Mouse (Mus musculus) lung, embryonic 14.5 days (tissue): Measurements from ENCODE around the gene Adamtsl5. TPM values are rescaled to one million over a fixed set of nuclear protein-coding genes. Genes with fewer than 3 reads are reported as not detected.

Source experiments
- ATAC-seq: fragments of 200-750 bp; cut with Nextera tagmentation; 2 replicates; pipeline ENCODE4 v1.8.0; 2017; ENCODE audit warnings: mild to moderate bottlenecking, moderate TSS enrichment, moderate library complexity; ENCODE audit not compliant: insufficient read depth
- DNase-seq: peaks from one replicate; pipeline ENCODE4 v3.0.0-alpha.2; 2015
- H3K27ac ChIP-seq: fragments of 300-500 bp; sonication (generic); 2 replicates; pipeline ENCODE4 v1.5.1; 2014; ENCODE audit warnings: low read depth, mild to moderate bottlenecking, moderate library complexity
- H3K27me3 ChIP-seq: fragments of 300-500 bp; sonication (generic); 2 replicates; pipeline ENCODE4 v1.6.1; 2014; ENCODE audit warnings: low read length, control low read depth; ENCODE audit not compliant: insufficient read depth
- H3K36me3 ChIP-seq: fragments of 300-500 bp; sonication (generic); 2 replicates; pipeline ENCODE4 v1.6.1; 2014; ENCODE audit warnings: control low read depth; ENCODE audit not compliant: insufficient read depth
- H3K4me1 ChIP-seq: fragments of 300-500 bp; sonication (generic); 2 replicates; pipeline ENCODE4 v1.6.1; 2014; ENCODE audit warnings: antibody characterized with exemption, control low read depth; ENCODE audit not compliant: insufficient read depth
- H3K4me2 ChIP-seq: fragments of 300-500 bp; sonication (generic); 2 replicates; pipeline ENCODE4 v1.6.1; 2014; ENCODE audit warnings: mild to moderate bottlenecking
- H3K4me3 ChIP-seq: fragments of 300-500 bp; sonication (generic); 2 replicates; pipeline ENCODE4 v1.5.1; 2014; ENCODE audit warnings: low read depth, low read length
- H3K9ac ChIP-seq: fragments of 300-500 bp; sonication (generic); 2 replicates; pipeline ENCODE4 v1.6.1; 2014
- H3K9me3 ChIP-seq: fragments of 300-500 bp; sonication (generic); 2 replicates; pipeline ENCODE4 v1.6.1; 2016; ENCODE audit warnings: low read depth, low read length, control low read depth
- CTCF ChIP-seq: IDR thresholded peaks from 2 replicates; pipeline ENCODE4 v1.5.1; 2016; ENCODE audit warnings: antibody characterized with exemption, low read depth
- WGBS: fragments of 180-500 bp; shearing (Covaris S2); extraction: QIAGEN DNeasy Blood & Tissue Kit; methylation state at CpG from one replicate; pipeline ENCODE4 v1.1.7; 2014; 5-methylcytosine and 5-hydroxymethylcytosine counted together
- polyA plus RNA-seq: library from polyadenylated mRNA; unstranded; fragments of >200 nt; fragmentation: Nextera tagmentation; extraction: Ambion mirVana; gene quantifications from 2 replicates; pipeline ENCODE4 v1.2.1, GENCODE M21; 2014

Gene Adamtsl5
- polyA plus RNA-seq, 1 experiment from 2014 or later, result 0.68 TPM

- Histone ChIP-seq H3K9ac (no peak overlapping the region), H3K4me1 (no peaks in the 10 kb centered on the region), H3K9me3 (no peaks in the 10 kb centered on the region), H3K4me2 (no peak overlapping the region), H3K36me3 (no peaks in the 10 kb centered on the region), H3K27ac (no peak overlapping the region), H3K4me3 (no peak overlapping the region), H3K27me3 (peaks cover 12% of the 10 kb centered on the region; the same call in 1 of the 2 replicates)
- no peak for DNase-seq
- ATAC-seq, result no peak
- TF ChIP-seq CTCF, result no peak
- 41% methylated on average over 6 of the region's 6 CpGs for WGBS
Observed at GRCm38 (mm10) chr10:80363734-80364133, 15.5 kb upstream of the Adamtsl5 start.

DNA sequence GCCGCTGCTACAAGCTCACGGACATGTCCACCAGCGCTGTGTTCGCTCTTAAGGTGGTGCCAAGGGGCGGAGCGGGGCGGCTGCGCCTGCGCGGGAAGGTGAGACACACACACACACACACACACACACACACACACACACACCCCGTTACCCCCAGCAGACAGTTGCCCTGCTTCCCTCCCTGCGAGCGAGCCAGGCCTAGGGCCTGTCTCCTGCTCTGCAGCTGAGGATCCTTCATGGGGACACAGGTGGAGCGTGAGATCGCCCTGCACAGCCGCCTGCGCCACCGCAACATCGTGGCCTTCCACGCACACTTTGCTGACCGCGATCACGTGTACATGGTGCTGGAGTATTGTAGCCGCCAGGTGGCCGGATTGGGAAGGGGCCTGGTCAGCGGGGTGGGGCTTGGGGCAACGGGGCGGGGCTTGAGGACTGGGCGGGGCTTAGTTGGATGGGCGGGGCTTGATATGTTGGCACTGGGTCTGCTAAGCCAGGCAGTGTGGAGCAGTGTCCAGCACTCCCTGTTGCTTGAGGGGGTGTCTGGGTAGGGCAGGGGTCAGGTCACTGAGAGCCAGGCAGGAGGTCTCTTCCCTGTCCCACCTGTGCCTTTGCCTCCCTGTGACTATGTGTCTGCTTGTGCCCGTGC, 9.9 kb upstream of the Adamtsl5 start:
- Histone ChIP-seq H3K9ac (peak overlapping the region; percentile 9; the same call in 1 of the 2 replicates), H3K36me3 (no peaks in the 10 kb centered on the region), H3K27me3 (peaks cover 52% of the 10 kb centered on the region), H3K27ac (no peak overlapping the region), H3K4me2 (peak overlapping the region; percentile 45), H3K4me1 (peaks cover 5% of the 10 kb centered on the region; the same call in 1 of the 2 replicates), H3K9me3 (no peaks in the 10 kb centered on the region), H3K4me3 (peak overlapping the region; percentile 19)
- WGBS, result 8% methylated on average over 29 of the region's 31 CpGs
- peak; percentile 33 for TF ChIP-seq CTCF
- no peak for DNase-seq
- peak; percentile 47; the same call in 1 of the 2 replicates for ATAC-seq

- Histone ChIP-seq H3K9ac (no peak overlapping the region), H3K9me3 (no peaks in the 10 kb centered on the region), H3K36me3 (no peaks in the 10 kb centered on the region), H3K4me2 (peak overlapping the region; percentile 45; the same call in 1 of the 2 replicates), H3K27me3 (peaks cover 59% of the 10 kb centered on the region), H3K4me1 (peaks cover 5% of the 10 kb centered on the region; the same call in 1 of the 2 replicates), H3K27ac (no peak overlapping the region), H3K4me3 (peak overlapping the region; percentile 36; the same call in 1 of the 2 replicates)
- no peak for TF ChIP-seq CTCF
- DNase-seq (no peak), ATAC-seq (no peak)
- WGBS, result 33% methylated on average over 7 of the region's 7 CpGs
Observed at GRCm38 (mm10) chr10:80357336-80357735, 9.1 kb upstream of the Adamtsl5 start.

GRCm38 (mm10) chr10:80356737-80357136, 8.5 kb upstream of the Adamtsl5 start:
- DNase-seq (no peak), ATAC-seq (no peak)
- H3K4me2 ChIP-seq, result peak overlapping the region; percentile 63
- no peak overlapping the region for H3K9ac ChIP-seq
- WGBS, result 2% methylated on average over 34 of the region's 34 CpGs
- H3K9me3 ChIP-seq, result no peaks in the 10 kb centered on the region
- peaks cover 5% of the 10 kb centered on the region; the same call in 1 of the 2 replicates for H3K4me1 ChIP-seq
- H3K27ac ChIP-seq, result no peak overlapping the region
- no peak for TF ChIP-seq CTCF
- H3K4me3 ChIP-seq, result peak overlapping the region; percentile 36
- H3K36me3 ChIP-seq, result no peaks in the 10 kb centered on the region
- H3K27me3 ChIP-seq, result peaks cover 65% of the 10 kb centered on the region

- Histone ChIP-seq H3K4me3 (peak within 1 kb of the TSS; percentile 36), H3K9me3 (no peaks in the 10 kb centered on the region), H3K36me3 (no peaks in the 10 kb centered on the region), H3K27me3 (peaks cover 71% of the 10 kb centered on the region), H3K4me2 (peak within 1 kb of the TSS; percentile 63), H3K4me1 (peaks cover 5% of the 10 kb centered on the region; the same call in 1 of the 2 replicates), H3K27ac (no peak within 1 kb of the TSS), H3K9ac (no peak within 1 kb of the TSS)
- WGBS, result 1% methylated on average over 53 of the region's 53 CpGs
- no peak for ATAC-seq
- TF ChIP-seq CTCF, result no peak
- DNase-seq, result no peak
Observed at GRCm38 (mm10) chr10:80356001-80356682, 7.9 kb upstream of the Adamtsl5 start, which contains the start of gene Plk5. TSS of gene Plk5 (plus strand) at chr10:80356459.

GRCm38 (mm10) chr10:80355431-80355830, 7.2 kb upstream of the Adamtsl5 start:
- DNase-seq, result no peak
- H3K27me3 ChIP-seq, result peaks cover 78% of the 10 kb centered on the region
- H3K4me1 ChIP-seq, result peaks cover 5% of the 10 kb centered on the region; the same call in 1 of the 2 replicates
- no peak overlapping the region for H3K4me3 ChIP-seq
- H3K9ac ChIP-seq, result no peak overlapping the region
- 14% methylated on average over 9 of the region's 9 CpGs for WGBS
- no peak overlapping the region for H3K4me2 ChIP-seq
- H3K36me3 ChIP-seq, result no peaks in the 10 kb centered on the region
- TF ChIP-seq CTCF, result no peak
- H3K9me3 ChIP-seq, result no peaks in the 10 kb centered on the region
- H3K27ac ChIP-seq, result no peak overlapping the region
- no peak for ATAC-seq

DNA sequence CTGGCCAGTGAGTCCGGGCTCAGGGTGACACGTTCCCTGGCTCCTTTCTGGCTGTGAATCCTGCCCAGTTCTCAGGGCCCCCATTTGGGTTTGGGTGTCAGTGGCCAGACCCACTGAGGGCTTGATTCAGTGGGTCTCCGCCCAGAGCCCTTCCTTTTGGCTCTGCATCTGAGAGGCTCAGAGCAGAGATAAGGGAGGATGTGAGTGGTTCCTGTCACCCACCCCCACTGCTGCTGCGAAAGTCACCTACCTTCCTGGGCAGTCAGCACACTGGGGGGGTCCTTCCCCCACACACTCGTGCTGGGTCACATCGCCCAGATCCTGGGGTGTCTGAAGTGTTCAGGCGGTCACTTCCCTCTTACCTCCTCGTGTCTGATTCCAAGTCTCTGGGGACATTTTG, 4.5 kb upstream of the Adamtsl5 start:
- Histone ChIP-seq H3K36me3 (no peaks in the 10 kb centered on the region), H3K9me3 (no peaks in the 10 kb centered on the region), H3K4me2 (no peak overlapping the region), H3K9ac (no peak overlapping the region), H3K27me3 (peaks cover 91% of the 10 kb centered on the region), H3K27ac (no peak overlapping the region), H3K4me1 (peaks cover 15% of the 10 kb centered on the region; the same call in 1 of the 2 replicates), H3K4me3 (no peak overlapping the region)
- no peak for ATAC-seq
- DNase-seq, result no peak
- 49% methylated on average over 8 of the region's 8 CpGs for WGBS
- no peak for TF ChIP-seq CTCF
